In the genomic region with DNA sequence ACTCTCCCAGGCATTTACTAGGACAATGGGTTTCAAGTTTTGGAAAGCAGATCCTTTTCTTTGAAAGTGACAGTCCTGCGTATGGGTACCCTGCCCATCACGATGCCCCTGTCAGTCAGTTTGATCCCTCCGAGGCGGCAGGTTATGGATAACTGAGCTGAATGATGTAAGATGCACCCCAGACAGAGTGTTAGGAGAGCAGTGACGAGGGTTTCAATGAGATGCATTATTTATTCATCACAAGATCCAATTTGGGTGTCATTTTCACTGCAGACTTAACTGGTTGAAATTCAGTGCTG, we compare ENCODE assay signal across 18 mouse cellular contexts.
DNase-seq lines count a peak whose midpoint lies in the region; ATAC-seq and TF ChIP-seq lines count a peak whose summit lies in the region.
"Had no signal": no experiment of that assay in that cellular context is flagged by ENCODE, and none has a peak within 500 bp of the region (broad histone marks: within the 10 kb centered on the region; RNA-seq: fewer than 3 reads in every experiment).

No protein-coding gene starts in this region.

- no peak for TF ChIP-seq CTCF in cerebellum, adult 2 months (IDR thresholded peaks at IDR 0.05; ENCODE audit: borderline replicate concordance, insufficient read depth, low read depth, low read length)
- TF ChIP-seq CTCF in left cerebral cortex, adult 2 months (IDR thresholded peaks at IDR 0.05) = no peak

- no peaks in the 10 kb centered on the region for H3K9me3 ChIP-seq in hindbrain, embryonic 13.5 days
- H3K9me3 ChIP-seq in midbrain, embryonic 16.5 days (replicated peaks; ENCODE audit: control insufficient read depth, low read length, poor library complexity, severe bottlenecking) = no peaks in the 10 kb centered on the region
- H3K9me3 ChIP-seq: embryonic facial prominence, embryonic 10.5 days; heart, embryonic 15.5 days; limb, embryonic 15.5 days had no signal

- no peaks in the 10 kb centered on the region; the same call in 1 of the 2 replicates for H3K36me3 ChIP-seq in hindbrain, embryonic 13.5 days
- no peaks in the 10 kb centered on the region for H3K36me3 ChIP-seq in midbrain, embryonic 16.5 days (ENCODE audit: control insufficient read depth, insufficient read depth, low read length)
- H3K36me3 ChIP-seq: embryonic facial prominence, embryonic 10.5 days; heart, embryonic 15.5 days had no signal

- H3K4me2 ChIP-seq in hindbrain, embryonic 13.5 days = peak overlapping the region; percentile 29
- peak overlapping the region; percentile 48 for H3K4me2 ChIP-seq in midbrain, embryonic 16.5 days (ENCODE audit: low read length)
- H3K4me2 ChIP-seq: heart, embryonic 15.5 days; limb, embryonic 15.5 days had no signal

- WGBS in cerebellum, adult 2 months = 30% methylated on average over 5 of the region's 5 CpGs
- 33% methylated on average over 5 of the region's 5 CpGs for WGBS in hindbrain, embryonic 13.5 days
- WGBS in midbrain, embryonic 16.5 days = 22% methylated on average over 5 of the region's 5 CpGs

- H3K9ac ChIP-seq in hindbrain, embryonic 13.5 days = peak overlapping the region; percentile 56
- H3K9ac ChIP-seq in midbrain, embryonic 16.5 days (ENCODE audit: low read depth, low read length) = peak overlapping the region; percentile 42; the same call in 1 of the 2 replicates
- H3K9ac ChIP-seq: heart, embryonic 15.5 days; limb, embryonic 15.5 days had no signal

- peak; percentile 62 for ATAC-seq in hindbrain, embryonic 13.5 days (ENCODE audit: low FRiP score)
- ATAC-seq in midbrain, embryonic 16.5 days = peak; percentile 79
- no peak for ATAC-seq in megakaryocyte progenitor cell, adult 5-6 weeks (replicated peaks; ENCODE audit: poor library complexity)

- no peak for TF ChIP-seq POLR2A in cerebellum, adult 2 months (IDR thresholded peaks at IDR 0.05; ENCODE audit: borderline replicate concordance, insufficient read depth, low read length)

- 0 out of 2 replicates have a peak overlapping the region, but pooled peaks have one; percentile 13 for H3K27ac ChIP-seq in cerebellum, adult 2 months (ENCODE audit: insufficient read depth, low read length)
- 0 out of 2 replicates have a peak overlapping the region, but pooled peaks have one; percentile 19 for H3K27ac ChIP-seq in left cerebral cortex, adult 2 months
- peak overlapping the region; percentile 1; the same call in 1 of the 2 replicates for H3K27ac ChIP-seq in hindbrain, embryonic 13.5 days
- peak overlapping the region; percentile 54; the same call in 1 of the 2 replicates for H3K27ac ChIP-seq in midbrain, embryonic 16.5 days (ENCODE audit: low read length)
- H3K27ac ChIP-seq: embryonic facial prominence, embryonic 10.5 days; heart, embryonic 15.5 days; limb, embryonic 15.5 days had no signal

- peaks cover 6% of the 10 kb centered on the region for H3K4me1 ChIP-seq in cerebellum, adult 2 months (ENCODE audit: control insufficient read depth, insufficient read depth, low read length)
- H3K4me1 ChIP-seq in hindbrain, embryonic 13.5 days (replicated peaks) = peaks cover 20% of the 10 kb centered on the region
- peaks cover 9% of the 10 kb centered on the region; the same call in 1 of the 2 replicates for H3K4me1 ChIP-seq in midbrain, embryonic 16.5 days (ENCODE audit: control insufficient read depth, insufficient read depth, low read length)
- H3K4me1 ChIP-seq: embryonic facial prominence, embryonic 10.5 days; heart, embryonic 15.5 days; limb, embryonic 15.5 days had no signal

- H3K27me3 ChIP-seq in cerebellum, adult 2 months (ENCODE audit: control insufficient read depth, insufficient read depth, low read length) = no peaks in the 10 kb centered on the region
- H3K27me3 ChIP-seq in hindbrain, embryonic 13.5 days = no peaks in the 10 kb centered on the region
- no peaks in the 10 kb centered on the region for H3K27me3 ChIP-seq in midbrain, embryonic 16.5 days (ENCODE audit: control insufficient read depth, insufficient read depth, low read depth, low read length)
- H3K27me3 ChIP-seq: CH12.LX; heart, embryonic 15.5 days; limb, embryonic 15.5 days had no signal

- no peak overlapping the region for H3K4me3 ChIP-seq in cerebellum, adult 2 months (replicated peaks; ENCODE audit: insufficient read depth, low read depth, low read length)
- H3K4me3 ChIP-seq in left cerebral cortex, adult 2 months = peak overlapping the region; percentile 33
- no peak overlapping the region for H3K4me3 ChIP-seq in hindbrain, embryonic 13.5 days
- peak overlapping the region; percentile 14; the same call in 1 of the 2 replicates for H3K4me3 ChIP-seq in midbrain, embryonic 16.5 days (ENCODE audit: low read depth, low read length)
- H3K4me3 ChIP-seq: embryonic facial prominence, embryonic 10.5 days; erythroblast, embryonic 14.5 days; heart, embryonic 15.5 days; limb, embryonic 15.5 days had no signal

- DNase-seq in cerebellum, adult 2 months = peak in 1 of 2 experiments; percentile 29
- DNase-seq in cerebellum, adult 8-10 months = no peak
- DNase-seq in left cerebral cortex, adult 2 months (ENCODE audit: extremely low spot score in 1 of 2, low spot score in 2 of 2) = no peak
- DNase-seq in left cerebral cortex, postnatal 36 days (ENCODE audit: low spot score in 2 of 2) = no peak
- no peak for DNase-seq in thymus, postnatal 14 days
- DNase-seq: adrenal gland, postnatal 25 days; kidney, adult 9 months; lung, adult 18-20 months; lung, postnatal 4 days; right cerebral cortex, adult 18-20 months had no signal

- intact Hi-C loops in left cerebral cortex, adult 2 months (cut with DNase I) = loop anchor here (5.0 kb wide), 1 partner anchor 175 kb away; no protein-coding TSS in a partner anchor
- intact Hi-C loops in left cerebral cortex, postnatal 36 days (cut with DNase I) = no loop called here

Comparison
In these comparisons a context has a peak if more than half of its experiments do, and no peak if none do; other contexts are left out.
1. H3K27ac ChIP-seq: peak in every context shown above with its lines; median percentile 54 in midbrain, embryonic 16.5 days; 19 in left cerebral cortex, adult 2 months; 13 in cerebellum, adult 2 months; 1 in hindbrain, embryonic 13.5 days.
2. H3K4me3 ChIP-seq: peak in left cerebral cortex, adult 2 months (single experiment) and midbrain, embryonic 16.5 days (single experiment); none in cerebellum, adult 2 months (single experiment) and hindbrain, embryonic 13.5 days (single experiment).